19 mouse cellular contexts compared by ENCODE assay signal in the genomic region with DNA sequence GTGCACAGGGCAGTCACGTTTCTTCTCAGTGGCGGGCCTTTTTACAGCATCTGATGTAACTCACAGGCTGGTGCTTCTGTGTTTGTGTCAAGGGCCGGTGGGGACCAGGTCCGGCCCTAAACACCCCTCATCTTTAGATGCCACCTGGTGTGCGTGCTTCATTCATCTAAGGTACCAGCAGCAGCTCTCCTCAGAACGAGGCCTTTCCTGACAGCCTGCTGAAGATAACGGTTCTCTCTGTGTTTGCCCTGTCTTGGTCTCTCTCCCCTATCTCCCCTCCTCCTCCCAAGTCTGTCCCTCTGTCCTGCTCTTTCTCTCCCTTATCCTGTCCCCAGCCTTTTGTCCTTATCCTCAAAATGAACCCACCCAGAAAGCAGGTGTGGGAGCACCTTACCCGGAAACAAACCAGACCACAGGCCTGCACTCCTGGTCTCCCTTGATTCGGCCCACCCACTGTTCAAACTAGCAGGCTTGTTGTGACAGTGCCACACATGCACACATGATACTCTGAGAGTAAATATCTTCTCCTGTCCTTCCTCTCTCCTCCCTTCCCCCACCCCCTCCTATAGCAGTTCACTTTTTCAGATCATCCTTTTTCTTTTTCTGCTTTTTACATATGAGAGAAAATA. TPM values are rescaled to one million over a fixed set of nuclear protein-coding genes. Genes with fewer than 3 reads are reported as not detected.
DNase-seq lines count a peak whose midpoint lies in the region; ATAC-seq and TF ChIP-seq lines count a peak whose summit lies in the region.
"Had no signal": no experiment of that assay in that cellular context is flagged by ENCODE, and none has a peak within 500 bp of the region (broad histone marks: within the 10 kb centered on the region; RNA-seq: fewer than 3 reads in every experiment).

No protein-coding gene starts in this region.

- H3K4me1 ChIP-seq in liver, postnatal 0 days (ENCODE audit: insufficient read depth), result no peaks in the 10 kb centered on the region; the same call in none of the 2 replicates
- H3K4me1 ChIP-seq: forebrain, embryonic 15.5 days had no signal

- no peak overlapping the region for H3K9ac ChIP-seq in liver, postnatal 0 days (replicated peaks)
- H3K9ac ChIP-seq: embryonic facial prominence, embryonic 13.5 days; forebrain, embryonic 15.5 days; hindbrain, embryonic 13.5 days; limb, embryonic 13.5 days had no signal

- no peak overlapping the region for H3K4me3 ChIP-seq in liver, postnatal 0 days (ENCODE audit: low read depth, low read length)
- H3K4me3 ChIP-seq: embryonic facial prominence, embryonic 13.5 days; forebrain, embryonic 15.5 days; hindbrain, embryonic 13.5 days; limb, embryonic 13.5 days; megakaryocyte, embryonic 14.5 days had no signal

- DNase-seq in layer of hippocampus, adult 11-12 months (ENCODE audit: low spot score), result peak; percentile 4
- DNase-seq in layer of hippocampus, postnatal 14 days (ENCODE audit: low spot score in 2 of 2), result no peak
- DNase-seq in thymus, postnatal 0 days (ENCODE audit: low spot score), result peak; percentile 27
- no peak for DNase-seq in thymus, postnatal 10 days (ENCODE audit: low spot score in 2 of 2)
- DNase-seq in liver, postnatal 0 days, result no peak
- peak; percentile 43 for DNase-seq in thymus, postnatal 4 days
- DNase-seq in left cerebral cortex, adult 8-10 months (ENCODE audit: low spot score in 2 of 2), result no peak
- DNase-seq in adipocyte (ENCODE audit: low spot score), result no peak
- DNase-seq: adrenal gland, adult 8-10 months; cerebellum, adult 11 months; cerebellum, postnatal 14 days; gastrocnemius, postnatal 14 days; heart, postnatal 14 days; kidney, adult 9 months had no signal

- no peak for TF ChIP-seq EP300 in liver, postnatal 0 days (IDR thresholded peaks at IDR 0.05; ENCODE audit: low read depth)

- no peaks in the 10 kb centered on the region for H3K27me3 ChIP-seq in liver, postnatal 0 days (ENCODE audit: insufficient read depth, low read length)
- H3K27me3 ChIP-seq: embryonic facial prominence, embryonic 13.5 days; forebrain, embryonic 15.5 days; hindbrain, embryonic 13.5 days; limb, embryonic 13.5 days; megakaryocyte, embryonic 14.5 days had no signal

- H3K36me3 ChIP-seq in liver, postnatal 0 days (replicated peaks; ENCODE audit: insufficient read depth, low read length), result no peaks in the 10 kb centered on the region
- H3K36me3 ChIP-seq: forebrain, embryonic 15.5 days; hindbrain, embryonic 13.5 days had no signal

- no peak overlapping the region for H3K27ac ChIP-seq in liver, postnatal 0 days (ENCODE audit: low read depth)
- H3K27ac ChIP-seq: embryonic facial prominence, embryonic 13.5 days; forebrain, embryonic 15.5 days; hindbrain, embryonic 13.5 days; limb, embryonic 13.5 days had no signal

- H3K9me3 ChIP-seq in liver, postnatal 0 days (ENCODE audit: low read length), result no peaks in the 10 kb centered on the region
- H3K9me3 ChIP-seq: embryonic facial prominence, embryonic 13.5 days; forebrain, embryonic 15.5 days; hindbrain, embryonic 13.5 days; limb, embryonic 13.5 days had no signal

- no peak overlapping the region for H3K4me2 ChIP-seq in liver, postnatal 0 days (ENCODE audit: low read depth, low read length)
- H3K4me2 ChIP-seq: embryonic facial prominence, embryonic 13.5 days; forebrain, embryonic 15.5 days; hindbrain, embryonic 13.5 days; limb, embryonic 13.5 days had no signal

- TF ChIP-seq CTCF in liver, postnatal 0 days (IDR thresholded peaks at IDR 0.05; ENCODE audit: low read depth), result no peak

- 37% methylated on average over 9 of the region's 9 CpGs for WGBS in liver, postnatal 0 days (ENCODE audit: insufficient replicate concordance)

- ATAC-seq in liver, postnatal 0 days, result 0 out of 2 replicates have a peak, but pooled peaks have one; percentile 20
- ATAC-seq: forebrain, embryonic 15.5 days had no signal

RNA-seq across cellular contexts. Expression of gene Otulinl, which starts 14.4 kb away (rescaled TPM):
- 10 to 100 TPM; 31.1 to 32.0 TPM for total RNA-seq in layer of hippocampus, postnatal 14 days (2021)
- polyA plus RNA-seq in thymus, postnatal 0 days (2015; fragmentation: Nextera tagmentation; extraction: Ambion mirVana), result 75.9 and 97.4 TPM in 2 replicates
- polyA plus RNA-seq in liver, postnatal 0 days (2015; fragmentation: Nextera tagmentation; extraction: Ambion mirVana), result 12.3 and 13.7 TPM in 2 replicates
- total RNA-seq in left cerebral cortex, adult 8-10 months (2022), result 10 to 100 TPM; 21.0 to 35.3 (median 28.7) TPM

RNA-seq across cellular contexts. Expression of gene Otulin, which starts 36.5 kb away (rescaled TPM):
- 10 to 100 TPM; 22.0 to 22.4 TPM for total RNA-seq in layer of hippocampus, postnatal 14 days (2021)
- 50.3 and 53.0 TPM in 2 replicates for polyA plus RNA-seq in thymus, postnatal 0 days (2015; fragmentation: Nextera tagmentation; extraction: Ambion mirVana)
- polyA plus RNA-seq in liver, postnatal 0 days (2015; fragmentation: Nextera tagmentation; extraction: Ambion mirVana), result 20.8 and 23.5 TPM in 2 replicates
- 10 to 100 TPM; 21.1 to 24.9 (median 21.9) TPM for total RNA-seq in left cerebral cortex, adult 8-10 months (2022)

Comparison
In these comparisons a context has a peak if more than half of its experiments do, and no peak if none do; other contexts are left out.
1. DNase-seq: peak in layer of hippocampus, adult 11-12 months (single experiment), thymus, postnatal 0 days (single experiment) and thymus, postnatal 4 days (single experiment); none in layer of hippocampus, postnatal 14 days (0 of 2), thymus, postnatal 10 days (0 of 2), liver, postnatal 0 days (single experiment), left cerebral cortex, adult 8-10 months (0 of 2) and adipocyte (single experiment).